Mouse (Mus musculus): Measurements from ENCODE around the gene Dhps.

Gene Dhps

DNA sequence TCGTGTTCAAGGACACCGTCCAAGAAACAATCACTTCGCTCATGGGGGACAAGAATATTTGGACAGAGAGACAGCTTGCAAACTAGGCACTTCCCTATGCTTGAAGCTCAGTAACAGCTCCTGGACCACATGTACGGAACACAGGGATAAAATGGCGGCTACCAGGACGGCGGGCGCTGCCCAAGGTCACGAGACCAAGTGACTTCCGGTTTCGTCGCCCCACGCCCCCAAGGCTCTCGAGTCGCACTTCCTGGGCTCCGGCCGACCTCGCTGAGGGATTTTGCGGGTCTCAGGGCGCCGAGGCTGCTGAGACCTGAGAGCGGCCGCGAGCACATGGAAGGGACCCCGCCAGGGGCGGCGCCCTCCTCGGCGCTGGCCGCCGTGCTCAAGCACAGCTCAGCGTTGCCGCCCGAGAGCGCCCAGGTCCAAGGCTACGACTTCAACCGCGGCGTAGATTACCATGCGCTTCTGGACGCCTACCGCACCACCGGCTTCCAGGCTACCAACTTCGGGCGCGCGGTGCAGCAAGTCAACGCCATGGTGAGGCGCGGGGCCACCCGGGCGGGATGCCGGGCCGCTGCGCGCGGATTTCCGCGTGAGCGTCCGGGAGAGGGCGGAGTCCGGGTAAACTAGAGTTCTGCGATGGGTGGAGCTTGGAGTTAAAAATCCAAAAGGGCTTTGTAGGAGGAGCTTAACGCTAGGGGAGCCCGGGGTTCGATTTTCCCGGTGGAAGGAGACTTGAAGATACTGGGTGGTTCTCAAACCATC lies at the start of gene Dhps:
Gene Dhps, plus strand, starts transcription at position 244 of the 768 bp plus-strand sequence.
- under 1% methylated on average over 68 of the region's 68 CpGs for WGBS

DNA sequence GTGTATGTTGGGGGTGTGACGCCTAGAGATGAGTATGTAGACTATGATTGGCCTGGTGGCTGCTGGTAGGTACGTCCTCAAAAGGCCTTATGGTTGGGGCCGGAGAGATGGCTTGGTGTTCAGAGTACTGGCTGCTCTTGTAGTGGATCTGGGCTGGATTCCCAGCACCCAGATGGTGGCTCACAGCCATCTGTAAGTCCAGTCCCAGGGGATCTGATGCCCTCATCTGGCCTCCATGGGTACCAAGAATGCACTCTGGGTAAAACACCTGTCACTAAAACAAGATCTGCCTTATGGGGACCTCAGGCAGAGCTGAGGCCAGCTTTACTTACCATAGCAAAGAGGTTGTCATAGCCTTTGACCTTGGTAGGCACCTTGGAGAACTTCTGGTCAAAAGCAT lies 47.7 kb upstream of the Dhps start:
- 80% methylated on average over 3 of the region's 3 CpGs for WGBS

DNA sequence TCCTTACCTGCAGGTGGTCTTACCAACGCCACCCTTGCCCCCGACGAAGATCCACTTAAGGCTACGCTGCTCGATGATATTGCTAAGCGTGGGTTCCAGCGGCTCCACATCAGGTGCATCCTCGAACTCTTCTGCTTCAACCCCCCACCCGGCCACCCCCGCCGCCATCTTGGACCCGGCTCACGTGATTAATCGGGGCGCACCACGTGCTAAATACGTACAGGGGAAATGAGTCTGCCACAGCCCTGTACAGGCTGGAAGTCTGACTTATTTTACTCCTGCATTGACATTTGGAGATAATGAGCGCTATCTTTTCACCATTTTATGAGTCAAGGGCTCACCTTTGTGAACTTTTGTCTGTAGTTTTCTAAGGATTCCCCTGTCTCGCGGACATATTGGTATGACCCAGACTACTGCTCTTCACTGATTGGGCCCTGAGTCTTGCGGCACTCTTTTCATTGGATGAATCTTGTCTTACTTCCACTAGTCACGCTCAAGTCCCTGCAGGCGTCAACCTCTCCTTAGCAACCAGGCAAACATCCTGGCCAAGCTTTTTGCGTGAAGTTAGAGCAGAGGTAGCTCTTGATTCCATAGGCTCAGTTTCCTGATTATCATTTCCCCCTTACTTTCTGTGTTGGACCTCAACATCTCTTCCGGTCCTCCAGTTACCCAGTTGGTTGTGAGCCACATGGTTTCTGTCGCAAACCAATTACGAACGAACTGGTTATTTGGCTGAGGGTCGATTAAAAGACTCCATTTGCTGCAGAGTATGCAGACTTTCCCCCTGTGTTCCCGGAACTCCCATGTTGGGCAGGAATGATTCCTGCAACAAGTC lies 46.2 kb upstream of the Dhps start, which contains the start of gene Asna1:
Gene Asna1, minus strand, starts transcription at position 184 of the 835 bp plus-strand sequence.
- WGBS = 2% methylated on average over 30 of the region's 30 CpGs

DNA sequence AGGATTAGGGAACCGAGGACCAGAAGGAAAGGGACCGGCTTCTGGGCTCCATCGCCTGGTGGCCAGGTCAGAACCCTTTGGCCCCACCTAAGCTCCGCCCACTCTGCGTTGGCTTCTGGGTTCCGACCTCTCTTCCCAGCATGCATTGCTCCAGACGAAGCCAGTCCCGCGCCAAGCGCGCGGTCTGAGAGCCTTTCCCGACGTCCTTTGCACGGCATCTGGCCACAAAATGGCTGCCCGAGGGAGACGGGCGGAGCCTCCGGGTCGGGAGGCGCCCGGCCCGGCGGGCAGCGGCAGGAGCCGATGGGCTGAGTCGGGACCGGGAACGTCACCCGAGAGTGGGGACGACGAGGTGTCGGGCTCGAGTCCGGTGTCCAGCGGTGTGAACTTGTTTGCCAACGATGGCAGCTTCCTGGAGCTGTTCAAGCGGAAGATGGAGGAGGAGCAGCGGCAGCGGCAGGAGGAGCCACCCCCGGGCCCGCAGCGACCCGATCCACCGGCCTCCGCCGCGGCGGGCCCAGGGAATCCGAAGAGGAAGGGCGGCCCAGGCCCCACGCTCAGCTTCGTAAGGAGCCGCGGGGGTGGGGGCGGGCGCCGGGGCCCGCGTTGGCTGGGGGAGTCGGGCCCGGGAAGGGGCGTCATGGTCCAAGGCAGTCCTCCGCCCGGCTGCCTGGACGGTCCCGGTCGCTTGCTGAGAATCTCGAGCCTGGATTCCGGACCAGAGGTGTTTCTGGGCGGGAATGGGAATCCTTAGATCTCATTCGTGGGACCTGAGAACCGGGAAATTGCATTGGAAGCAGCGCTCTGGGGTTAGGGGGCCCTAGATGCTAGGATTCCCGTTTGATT lies 44.7 kb upstream of the Dhps start, which contains the start of gene Trir:
Gene Trir, plus strand, starts transcription at position 154 of the 846 bp plus-strand sequence.
- under 1% methylated on average over 74 of the region's 75 CpGs for WGBS

DNA sequence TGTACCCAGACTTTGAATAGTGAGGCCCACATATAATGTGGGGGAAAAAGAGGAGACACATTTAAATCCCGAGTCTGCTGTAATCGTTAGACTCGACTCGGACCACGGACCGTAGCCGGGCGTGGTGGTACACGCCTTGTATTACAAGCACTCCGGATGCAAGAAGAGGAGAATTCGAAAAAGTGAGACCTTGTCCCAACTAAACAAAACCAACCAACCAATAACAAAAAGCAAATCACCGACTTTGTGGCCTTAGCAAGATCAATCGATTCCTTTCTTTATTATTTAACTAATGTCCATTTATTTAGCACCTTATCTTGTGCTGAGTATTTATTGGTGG lies 44.1 kb upstream of the Dhps start:
- WGBS = 1% methylated on average over 13 of the region's 13 CpGs

DNA sequence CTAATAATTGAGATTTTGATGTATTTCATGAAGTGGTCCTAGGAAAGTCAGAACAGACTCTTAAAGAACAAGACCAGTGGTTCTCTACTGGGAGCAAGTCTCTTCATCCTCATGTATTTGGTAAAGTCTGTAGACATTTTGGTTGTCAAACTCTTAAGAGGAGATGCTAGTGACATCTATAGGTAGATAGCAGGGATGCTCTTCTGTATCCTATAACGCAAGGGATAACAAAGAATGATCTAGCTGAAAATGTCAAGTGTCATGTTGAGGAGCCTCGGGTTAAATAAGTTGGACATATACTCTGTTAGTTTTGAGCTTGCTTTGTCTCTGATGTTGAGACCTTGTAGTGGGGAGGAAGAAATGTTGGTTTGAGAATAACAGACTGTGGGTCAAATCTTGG lies 43.6 kb upstream of the Dhps start:
- whole genome bisulfite sequencing = 10% methylated on average over 2 of the region's 2 CpGs

DNA sequence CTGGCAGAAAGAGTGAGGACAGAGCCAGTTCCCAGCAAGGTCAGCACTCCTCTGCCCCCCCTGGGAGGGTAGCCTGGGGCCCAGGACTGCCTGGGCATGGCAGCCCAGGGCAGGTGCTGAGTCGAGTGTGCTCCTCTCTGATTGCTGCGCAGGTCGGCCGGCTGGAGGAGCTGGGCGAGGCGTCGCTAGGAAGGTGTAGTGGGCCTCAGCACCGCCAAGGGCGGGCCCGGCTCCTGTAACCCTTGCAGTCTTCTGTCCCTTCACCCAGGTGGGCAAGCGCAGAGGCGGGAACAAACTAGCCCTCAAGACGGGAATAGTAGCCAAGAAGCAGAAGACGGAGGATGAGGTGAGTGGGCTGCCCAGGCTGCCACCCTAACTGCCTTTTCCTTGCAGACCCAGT lies 42.3 kb upstream of the Dhps start:
- WGBS = 84% methylated on average over 14 of the region's 14 CpGs

DNA sequence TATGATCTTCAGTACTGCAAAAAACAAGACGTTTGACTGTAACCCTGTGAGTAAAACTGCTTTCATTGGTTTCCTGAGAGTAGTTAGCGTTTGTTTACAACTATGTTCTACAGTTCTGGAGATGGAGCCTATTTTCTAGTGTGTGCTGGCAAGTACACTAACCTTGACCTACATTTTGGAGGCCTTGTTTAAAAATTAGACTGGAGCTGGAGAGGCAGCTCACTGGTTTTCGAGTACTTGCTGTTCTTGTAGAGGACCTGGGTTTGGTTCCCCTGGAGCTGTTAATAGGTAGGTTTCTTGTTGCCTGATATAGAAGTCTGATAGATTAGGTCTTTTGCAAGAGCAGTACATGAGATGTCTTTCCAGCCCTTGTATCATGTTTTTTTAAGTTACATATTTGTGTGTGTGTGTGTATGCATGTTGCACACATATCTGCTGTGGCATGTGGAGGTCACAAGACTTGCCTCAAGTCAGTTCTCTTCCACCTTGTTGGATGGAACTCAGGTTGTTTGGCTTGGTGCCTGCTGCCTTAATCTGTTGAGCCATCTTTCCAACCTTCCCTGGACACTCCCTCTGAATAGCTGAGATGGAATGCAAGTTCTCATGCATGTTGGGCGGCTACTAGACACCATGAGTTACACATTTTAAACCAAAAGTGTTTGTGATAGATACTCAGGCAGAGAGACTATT lies 38.8 kb upstream of the Dhps start:
- WGBS = 78% methylated on average over 4 of the region's 4 CpGs

DNA sequence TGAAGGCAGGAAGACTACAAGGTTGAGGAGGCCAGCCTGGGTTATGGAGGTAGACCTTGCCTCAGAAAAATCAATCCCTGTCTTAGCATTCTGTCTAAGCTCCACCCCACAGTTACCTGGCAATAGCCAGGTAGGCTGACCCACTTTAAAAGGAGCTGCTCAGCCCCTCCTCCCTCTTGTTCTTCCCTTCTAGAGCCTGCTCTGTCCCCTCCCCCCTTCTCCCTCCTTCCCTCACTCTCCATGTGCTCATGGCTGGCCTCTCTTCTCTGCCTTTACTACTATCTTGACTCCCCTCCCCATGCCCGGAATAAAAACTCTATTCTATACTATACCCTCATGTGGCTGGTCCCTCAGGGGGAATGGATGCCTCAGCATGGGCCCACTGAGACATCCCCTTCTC lies 37.7 kb upstream of the Dhps start:
- 75% methylated on average over 1 of the region's 1 CpGs for WGBS

DNA sequence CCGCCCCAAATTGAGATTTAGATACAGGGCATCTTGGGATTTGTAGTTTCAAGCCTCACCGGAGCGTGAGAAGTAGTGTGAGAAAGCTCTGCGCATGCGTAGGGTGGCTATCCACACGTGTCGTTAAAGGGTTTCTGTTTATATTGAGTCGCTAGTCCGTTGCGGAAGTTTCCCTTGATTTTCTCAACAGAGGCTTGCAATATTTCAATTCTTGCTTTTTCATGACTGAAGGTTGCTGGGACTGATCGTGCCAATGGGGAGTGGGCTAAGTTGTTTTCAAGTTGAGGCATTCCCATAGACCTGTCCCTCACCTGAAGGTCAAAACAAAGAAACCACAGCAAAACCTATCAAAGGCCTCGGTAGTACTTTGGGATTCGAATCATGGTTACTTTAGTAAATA lies 36.8 kb upstream of the Dhps start:
- 2% methylated on average over 13 of the region's 13 CpGs for WGBS

DNA sequence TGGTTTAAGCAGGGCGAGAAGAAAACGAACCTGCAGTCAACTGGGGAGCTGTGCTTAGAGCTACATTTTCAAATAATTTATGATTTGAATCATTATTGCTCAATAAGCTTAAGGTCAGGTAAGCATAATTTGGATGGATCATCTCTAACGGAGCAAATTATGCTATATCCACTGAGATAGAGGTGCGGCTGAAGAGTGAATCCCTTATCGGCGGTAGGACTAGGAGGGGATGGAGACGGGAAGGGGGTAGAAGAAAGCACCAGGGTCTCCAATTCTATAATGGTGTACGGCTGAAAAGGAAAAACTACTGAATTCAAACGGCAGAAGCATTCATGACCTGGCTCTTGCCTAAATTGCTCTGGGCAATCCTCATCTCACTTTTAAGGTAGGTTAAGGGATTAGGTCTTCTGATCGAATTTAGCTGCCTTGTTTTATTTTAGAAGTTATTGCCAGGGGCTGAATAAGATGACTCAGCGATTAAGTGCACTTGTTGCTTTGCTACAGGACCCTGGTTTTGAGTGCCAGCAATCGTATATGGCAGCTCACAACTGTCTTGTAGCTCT lies 36.3 kb upstream of the Dhps start:
- WGBS = 6% methylated on average over 12 of the region's 12 CpGs

DNA sequence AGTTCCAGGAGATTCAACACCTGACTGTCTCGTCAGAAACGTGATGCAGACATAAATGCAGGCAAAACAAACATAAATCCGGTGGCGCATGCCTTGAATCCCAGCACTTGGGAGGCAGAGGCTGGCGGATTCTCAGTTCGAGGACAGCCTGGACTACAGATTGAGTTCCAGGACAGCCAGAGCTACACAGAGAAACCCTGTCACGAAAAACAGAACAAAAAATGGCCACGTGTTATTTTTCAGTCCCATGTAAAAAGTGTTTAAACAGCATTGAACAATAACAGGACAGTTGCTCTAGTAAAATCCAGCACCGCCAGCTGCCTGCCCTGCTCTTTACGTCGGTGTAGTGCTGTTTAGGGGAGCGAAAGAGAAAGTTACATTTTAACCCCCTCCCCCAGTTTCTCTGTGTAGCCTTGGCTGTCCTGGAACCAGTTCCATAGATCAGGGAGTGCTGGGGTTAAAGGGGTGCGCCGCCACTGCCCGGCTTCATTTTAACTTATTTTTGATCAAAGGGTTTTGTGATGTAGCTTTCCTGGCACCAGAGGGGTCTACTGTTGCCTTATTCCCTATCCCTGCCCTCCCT lies 35.7 kb upstream of the Dhps start:
- WGBS = under 1% methylated on average over 15 of the region's 15 CpGs

DNA sequence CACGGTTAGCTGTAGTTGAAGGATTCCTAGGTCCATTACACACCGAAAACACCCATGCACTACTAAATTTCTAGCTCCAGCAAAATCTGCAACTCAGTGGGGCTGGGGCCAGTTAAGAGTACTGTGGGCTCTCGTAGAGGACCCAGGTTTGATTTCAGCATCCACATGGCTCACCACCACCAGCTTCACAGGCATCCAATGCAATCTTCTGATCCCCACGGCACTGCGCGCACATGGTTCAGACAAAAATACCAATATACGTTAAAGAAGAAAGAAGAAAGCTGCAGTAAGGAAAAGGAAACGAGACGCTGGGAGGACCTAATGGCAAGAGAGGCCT lies 35.2 kb upstream of the Dhps start:
- WGBS = under 1% methylated on average over 9 of the region's 9 CpGs

DNA sequence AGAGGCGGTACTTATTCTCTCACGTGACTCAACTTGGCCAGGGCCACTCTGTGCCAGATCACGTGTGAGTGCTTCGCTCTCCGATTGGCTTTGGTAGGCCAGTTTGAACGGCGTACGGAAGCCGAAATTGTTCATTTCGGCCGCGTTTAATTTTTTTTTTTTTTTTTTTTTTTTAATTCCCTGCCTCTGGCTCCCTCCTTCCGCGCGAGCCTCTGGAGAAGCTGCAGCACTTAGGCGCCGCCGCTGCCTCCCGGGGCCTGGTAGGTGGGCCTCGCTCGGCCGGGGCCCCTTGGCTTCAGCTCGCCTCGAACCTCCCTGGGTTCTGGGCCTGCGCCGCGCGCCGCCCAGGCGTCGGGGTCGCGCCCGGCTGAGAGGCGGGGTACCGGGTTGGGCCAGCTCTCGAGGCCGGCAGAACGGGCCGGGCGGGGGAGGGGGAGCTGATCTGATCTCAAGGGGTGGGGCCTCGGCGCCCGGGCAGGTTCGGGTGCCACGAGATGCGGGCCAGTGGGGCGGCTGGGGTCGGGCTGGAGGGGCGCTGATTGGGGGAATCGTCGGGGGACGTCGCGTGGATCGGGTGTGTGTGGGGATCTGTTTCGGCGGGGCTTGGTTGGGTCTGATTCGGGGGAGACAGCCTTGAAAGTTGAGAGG lies 34.7 kb upstream of the Dhps start, which contains the start of gene Tnpo2:
Gene Tnpo2, plus strand, starts transcription at position 198 of the 648 bp plus-strand sequence.
- under 1% methylated on average over 59 of the region's 59 CpGs for WGBS

DNA sequence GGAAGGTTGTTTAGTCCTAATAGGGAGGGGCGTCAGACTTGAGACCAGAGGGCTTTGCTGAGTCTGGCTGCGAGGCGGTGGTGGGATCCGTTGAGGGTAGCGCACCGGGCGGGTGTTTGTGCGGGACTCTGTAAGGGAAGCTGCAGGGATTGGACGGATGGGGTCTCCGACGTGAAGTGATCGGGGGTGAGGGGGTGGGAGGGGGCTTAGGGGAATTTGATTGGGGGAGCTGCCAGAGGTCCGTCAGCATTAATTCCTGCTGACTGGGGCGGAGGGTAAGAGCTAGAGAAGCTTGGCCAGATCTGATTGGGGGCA lies 34.2 kb upstream of the Dhps start:
- 2% methylated on average over 14 of the region's 14 CpGs for WGBS

DNA sequence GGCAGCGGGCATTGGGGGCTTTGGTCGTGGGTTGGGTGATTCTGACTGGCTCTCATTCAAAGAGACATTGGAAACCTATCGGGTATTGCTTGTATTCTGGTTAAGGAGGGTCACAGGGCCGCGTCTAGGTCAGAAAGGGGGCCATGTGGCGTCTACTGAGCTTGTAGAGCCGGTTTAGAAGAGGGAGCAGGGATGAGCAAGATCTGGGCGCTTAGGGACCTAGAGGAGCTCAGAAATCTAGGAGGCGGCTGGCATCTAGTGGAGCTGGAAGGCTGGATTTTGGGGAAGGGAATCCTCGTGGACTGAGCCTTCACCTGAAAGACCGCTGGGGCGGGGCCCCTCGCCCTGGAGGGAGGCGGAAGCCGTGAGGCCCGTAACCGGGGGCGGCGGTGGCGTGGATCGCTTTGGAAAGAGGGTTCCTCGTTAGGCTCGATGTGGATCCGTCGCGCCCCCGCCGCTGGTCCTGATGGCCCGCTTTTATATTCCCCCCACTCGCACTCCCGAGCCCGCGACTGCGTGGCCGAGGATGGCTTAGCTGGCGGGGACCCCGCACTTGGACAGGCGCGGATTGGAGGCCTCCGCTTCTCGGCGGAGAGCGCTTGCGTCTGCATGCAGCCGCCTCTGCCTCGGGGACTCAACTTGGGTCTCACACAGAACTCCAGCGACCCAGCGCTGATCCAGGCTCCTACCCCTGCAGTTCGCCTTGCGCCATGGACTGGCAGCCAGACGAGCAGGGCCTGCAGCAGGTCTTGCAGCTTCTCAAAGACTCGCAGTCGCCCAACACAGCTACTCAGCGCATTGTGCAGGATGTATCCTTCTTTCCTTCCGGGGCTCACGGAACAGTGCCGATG lies 33.7 kb upstream of the Dhps start:
- under 1% methylated on average over 57 of the region's 57 CpGs for WGBS

DNA sequence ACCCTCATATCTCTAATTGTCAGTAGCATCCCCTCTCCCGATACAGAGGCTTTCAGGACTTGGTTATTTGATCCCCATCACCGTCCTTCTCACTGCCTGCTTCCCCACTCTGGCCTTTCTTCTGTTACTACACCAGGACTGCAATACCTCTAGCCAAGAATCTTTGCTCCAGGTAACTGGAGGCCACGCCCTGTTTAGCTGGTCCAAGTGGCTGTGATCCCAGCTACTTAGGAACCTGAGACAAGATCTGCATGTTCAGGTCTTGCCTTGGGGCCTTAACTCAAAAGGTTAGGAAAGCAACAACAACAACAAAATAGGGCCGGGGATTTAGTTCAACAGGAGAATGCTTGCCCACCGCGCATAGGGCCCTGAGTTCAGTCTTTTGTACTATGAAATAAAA lies 27.9 kb upstream of the Dhps start:
- WGBS = 93% methylated on average over 6 of the region's 6 CpGs

DNA sequence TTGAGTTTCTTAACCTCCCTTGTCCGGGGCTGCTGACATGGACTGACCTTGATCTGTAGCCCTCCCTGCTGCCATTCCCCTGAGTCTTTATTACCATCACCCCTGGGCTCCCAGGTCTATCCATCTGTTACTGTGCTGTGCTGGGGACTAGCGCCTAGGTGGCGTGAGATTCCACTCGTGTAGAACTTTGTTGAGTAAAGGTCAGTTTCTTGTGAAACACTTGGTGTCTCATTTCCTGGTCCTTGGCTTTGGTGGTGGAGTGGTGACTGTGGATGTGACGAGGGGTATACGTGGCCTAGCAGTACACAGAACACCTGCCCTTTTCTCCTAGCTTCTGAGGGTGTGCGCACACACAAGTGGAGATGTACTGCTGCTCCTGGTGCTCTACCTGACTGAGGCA lies 14.2 kb upstream of the Dhps start:
- WGBS = 80% methylated on average over 7 of the region's 7 CpGs

DNA sequence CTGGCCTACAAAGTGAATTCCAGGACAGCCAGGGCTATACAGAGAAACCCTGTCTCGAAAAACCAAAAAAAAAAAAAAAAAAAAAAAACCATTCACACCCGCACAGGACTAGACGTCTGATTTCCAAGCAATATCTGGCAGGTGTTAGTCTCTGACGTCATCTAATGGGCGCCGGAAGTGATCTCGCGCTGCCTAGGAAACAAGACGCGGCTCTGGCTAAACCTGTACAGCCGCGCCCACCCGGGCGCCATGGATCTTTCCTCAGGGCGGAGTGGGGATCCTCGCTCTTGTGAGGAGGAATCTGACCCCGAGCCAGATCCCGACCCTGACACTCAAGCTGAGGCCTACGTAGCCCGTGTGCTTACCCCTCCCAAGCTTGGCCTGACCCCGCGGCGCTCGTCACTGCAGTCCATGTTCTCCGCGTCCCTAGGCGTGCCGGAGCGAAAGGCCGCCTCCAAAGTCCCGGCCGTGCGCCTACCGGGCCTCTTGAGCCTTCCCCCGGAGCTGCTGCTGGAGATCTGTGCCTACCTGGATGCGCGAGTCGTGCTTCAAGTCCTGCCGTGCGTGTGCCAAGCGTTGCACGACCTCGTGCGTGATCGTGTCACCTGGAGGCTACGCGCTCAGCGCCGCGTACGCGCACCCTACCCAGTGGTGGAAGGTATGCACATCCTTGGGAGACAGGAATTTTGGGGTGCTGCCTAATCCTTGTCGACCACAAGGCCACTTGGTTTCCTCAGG lies 11.5 kb upstream of the Dhps start, which contains the start of gene Fbxw9:
Gene Fbxw9, plus strand, starts transcription at position 177 of the 738 bp plus-strand sequence.
- WGBS = under 1% methylated on average over 53 of the region's 53 CpGs

All from cerebral cortex, adult 2 months (tissue).